Mouse (Mus musculus) stomach, postnatal 0 days (tissue): ENCODE results near the gene Cadm1.

Experiments
- CTCF ChIP-seq: IDR thresholded peaks from 2 replicates; pipeline ENCODE4 v1.5.1; 2016; ENCODE audit warnings: antibody characterized with exemption, low read depth, mild to moderate bottlenecking, moderate library complexity
- EP300 ChIP-seq: optimal IDR thresholded peaks from 2 replicates; pipeline ENCODE3; 2016; ENCODE audit warnings: antibody characterized with exemption

DNA sequence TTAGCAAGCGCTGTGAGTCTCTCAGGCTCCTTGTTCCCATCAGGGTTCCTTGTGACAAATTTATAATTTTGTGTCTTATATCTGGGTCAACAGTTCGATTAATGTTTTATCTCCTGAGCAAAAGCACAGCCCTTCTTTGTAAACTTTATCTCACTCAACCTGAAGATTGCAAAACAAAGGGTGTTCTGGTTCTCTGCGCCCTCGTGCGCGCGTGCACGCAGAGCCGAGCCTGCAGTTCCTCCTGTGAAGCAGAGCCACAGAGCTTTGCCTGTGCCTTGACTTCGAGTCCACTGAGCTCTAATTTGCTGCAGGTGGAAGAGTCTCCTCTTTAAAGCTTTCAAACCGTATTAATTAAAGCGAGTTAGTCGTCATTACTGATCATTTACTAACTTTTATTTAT, 162.9 kb downstream of the Cadm1 start:
- TF ChIP-seq CTCF (no peak), EP300 (no peak)
